Mouse (Mus musculus) brain, embryonic 18.5 days (tissue): ENCODE measurements around the gene Gm42421.

Experiments used
- DNase-seq: peaks from one replicate; pipeline ENCODE4 v3.0.0-alpha.2; 2012; ENCODE audit warnings: low read depth, low spot score

The Gm42421 gene

DNA sequence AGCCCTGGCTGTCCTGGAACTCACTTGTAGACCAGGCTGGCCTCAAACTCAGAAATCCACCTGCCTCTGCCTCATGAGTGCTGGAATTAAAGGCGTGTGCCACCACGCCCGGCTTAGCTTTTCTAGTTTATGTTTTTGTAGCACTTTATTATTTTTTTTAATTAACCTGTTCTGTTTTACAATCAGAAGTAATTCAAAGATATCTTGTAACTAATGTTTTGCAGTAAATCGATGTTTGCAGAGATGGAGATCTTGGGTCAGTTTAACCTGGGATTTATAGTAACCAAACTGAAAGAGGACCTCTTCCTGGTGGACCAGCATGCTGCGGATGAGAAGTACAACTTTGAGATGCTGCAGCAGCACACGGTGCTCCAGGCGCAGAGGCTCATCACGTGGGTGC is at the start of gene Gm42421:
Gm42421 (plus strand) TSS at position 301 of the 400 bp plus-strand sequence.
- no peak for DNase-seq

GRCm38 (mm10) chr5:143885274-143885673 is 42.7 kb upstream of the Gm42421 start:
- no peak for DNase-seq

GRCm38 (mm10) chr5:143890741-143891140 is 37.2 kb upstream of the Gm42421 start:
- no peak for DNase-seq

- no peak for DNase-seq
These were observed 35.6 kb upstream of the Gm42421 start for GRCm38 (mm10) chr5:143892255-143892886.

DNA sequence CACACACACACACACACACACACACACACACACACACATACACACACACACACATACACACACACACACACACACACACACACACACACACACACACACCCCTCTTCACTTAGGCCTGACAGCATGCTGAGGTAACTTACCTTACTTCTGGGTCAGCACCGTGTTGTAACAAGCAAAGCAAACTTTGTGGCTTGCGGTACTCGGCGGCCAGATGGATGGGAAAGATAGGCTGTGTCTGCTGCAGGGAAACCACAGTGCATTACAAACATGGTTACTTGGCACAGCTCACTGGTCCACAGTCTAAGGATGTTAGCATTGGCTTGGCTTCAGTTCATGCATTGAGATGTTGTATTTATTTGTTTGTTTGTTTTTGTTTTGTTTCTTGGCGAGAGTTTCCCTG is 34.6 kb upstream of the Gm42421 start:
- DNase-seq = no peak

GRCm38 (mm10) chr5:143897635-143898330 is 30.2 kb upstream of the Gm42421 start, which contains the start of gene Ankrd61:
Gene Ankrd61, minus strand, starts transcription at chr5:143897685.
- no peak for DNase-seq

- no peak for DNase-seq
These were observed 25.9 kb upstream of the Gm42421 start for GRCm38 (mm10) chr5:143902111-143902510.

- no peak for DNase-seq
These were observed 24.2 kb upstream of the Gm42421 start for GRCm38 (mm10) chr5:143903813-143904212.

GRCm38 (mm10) chr5:143906429-143906828 is 21.5 kb upstream of the Gm42421 start:
- no peak for DNase-seq

DNA sequence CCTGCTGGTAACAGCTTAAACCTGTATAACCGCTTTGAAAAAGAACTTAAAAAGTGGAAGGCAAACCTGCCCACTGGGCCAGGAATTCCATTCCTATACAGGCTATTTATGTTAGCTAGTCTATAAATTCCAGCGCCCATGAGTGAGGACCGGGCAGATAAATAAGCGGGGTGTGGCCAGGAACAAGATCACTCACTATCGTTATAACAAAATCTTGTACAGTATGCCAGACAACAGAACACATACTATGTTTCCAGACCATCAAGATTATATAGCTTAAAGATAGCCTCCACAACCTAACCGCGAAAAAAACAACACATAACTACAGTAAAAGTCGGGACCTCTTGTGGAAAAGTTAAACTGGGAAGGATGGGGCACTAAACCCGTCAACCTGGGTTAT is 19.0 kb upstream of the Gm42421 start:
- no peak for DNase-seq

DNA sequence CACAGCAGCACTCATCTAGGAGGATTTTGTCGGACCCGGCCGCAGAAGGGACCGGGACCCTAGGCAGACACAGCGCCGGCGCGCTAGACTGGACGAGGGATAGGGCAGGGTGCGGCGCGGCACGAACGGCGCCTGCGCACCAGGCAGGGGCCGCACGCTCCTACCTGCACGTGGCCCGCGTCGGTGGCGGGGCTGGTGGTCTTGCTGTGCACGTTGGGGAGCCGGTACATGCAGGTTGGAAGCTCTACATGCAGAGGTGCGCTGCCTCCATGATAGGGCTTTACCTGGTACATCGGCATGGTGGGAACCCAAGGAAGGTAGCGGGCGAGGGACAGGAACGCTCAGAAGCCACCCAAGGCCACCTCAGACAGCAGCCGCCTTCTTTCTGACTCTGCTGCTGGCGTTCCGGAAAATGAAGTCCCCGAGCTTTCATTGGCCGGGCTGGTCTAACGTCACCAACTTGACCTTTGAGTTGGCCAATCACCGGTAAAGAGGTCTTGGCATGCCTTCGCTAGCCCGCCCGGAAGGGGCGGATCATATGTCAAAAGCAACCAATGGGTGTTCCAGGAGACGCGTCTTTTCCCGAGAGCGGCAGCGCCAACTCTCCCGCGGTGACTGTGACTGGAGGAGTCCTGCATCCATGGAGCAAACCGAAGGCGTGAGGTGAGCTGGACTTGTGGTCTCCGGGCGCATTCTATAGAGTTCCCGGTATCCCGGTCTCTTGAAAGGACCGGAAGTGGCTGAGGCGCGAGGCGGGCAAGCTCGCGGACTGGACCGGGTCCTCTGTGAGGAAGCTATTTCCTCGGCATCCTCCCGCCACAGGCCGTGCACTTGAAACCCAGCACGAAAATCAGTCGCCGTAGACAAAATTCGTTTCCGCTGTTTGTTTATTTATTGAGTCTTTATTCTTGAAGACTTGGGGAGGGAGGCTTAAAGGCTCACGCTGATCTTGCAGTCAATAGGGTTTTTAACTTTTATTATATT is 18.3 kb upstream of the Gm42421 start, which contains the start of the genes Aimp2 and Pms2:
Aimp2 (minus strand) TSS at position 431 of the 984 bp plus-strand sequence.
Pms2 (plus strand) TSS at position 548 of the 984 bp plus-strand sequence.
- DNase-seq = peak; percentile 99

DNA sequence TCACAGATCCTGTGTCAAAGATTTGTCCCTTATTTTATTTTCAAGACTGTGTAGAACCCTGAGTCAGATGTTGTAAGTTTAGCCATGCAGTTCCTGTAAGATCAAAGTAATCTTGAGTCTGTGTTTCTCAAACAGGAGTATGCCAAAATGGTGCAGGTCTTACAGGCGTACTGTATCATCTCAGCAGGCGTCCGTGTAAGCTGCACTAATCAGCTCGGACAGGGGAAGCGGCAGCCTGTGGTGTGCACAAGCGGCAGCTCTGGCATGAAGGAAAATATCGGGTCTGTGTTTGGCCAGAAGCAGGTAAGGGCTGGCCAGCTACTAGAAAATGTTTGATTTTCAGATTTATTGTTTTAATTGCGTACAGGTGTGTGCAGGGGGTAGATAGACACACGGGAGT is 11.8 kb upstream of the Gm42421 start:
- no peak for DNase-seq

- no peak for DNase-seq
These were observed 10.6 kb upstream of the Gm42421 start for GRCm38 (mm10) chr5:143917418-143917817.

DNA sequence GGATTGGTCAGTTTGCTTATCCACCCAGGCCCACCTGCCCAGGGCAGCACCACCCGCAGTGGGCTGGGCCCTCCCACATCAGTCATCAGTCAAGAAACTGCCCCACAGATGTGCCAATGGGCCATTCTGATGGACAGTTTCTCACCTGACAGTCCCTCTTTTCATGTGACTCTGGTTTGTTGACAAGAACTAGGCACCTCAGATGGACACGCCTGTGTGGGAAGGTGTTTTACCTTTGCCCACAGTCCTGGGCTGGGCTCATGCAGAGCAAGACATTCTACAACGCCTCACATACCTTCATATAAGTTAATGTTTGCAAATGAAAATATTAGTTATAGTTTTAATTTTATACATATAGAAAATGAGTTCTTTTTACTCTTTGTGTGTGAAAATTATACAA is 9.9 kb upstream of the Gm42421 start:
- DNase-seq = no peak

GRCm38 (mm10) chr5:143924781-143925452 is 3.1 kb upstream of the Gm42421 start:
- no peak for DNase-seq

GRCm38 (mm10) chr5:143929291-143929690 is 1.3 kb downstream of the Gm42421 start:
- DNase-seq = no peak

GRCm38 (mm10) chr5:143930656-143931055 is 2.7 kb downstream of the Gm42421 start:
- DNase-seq = no peak

DNA sequence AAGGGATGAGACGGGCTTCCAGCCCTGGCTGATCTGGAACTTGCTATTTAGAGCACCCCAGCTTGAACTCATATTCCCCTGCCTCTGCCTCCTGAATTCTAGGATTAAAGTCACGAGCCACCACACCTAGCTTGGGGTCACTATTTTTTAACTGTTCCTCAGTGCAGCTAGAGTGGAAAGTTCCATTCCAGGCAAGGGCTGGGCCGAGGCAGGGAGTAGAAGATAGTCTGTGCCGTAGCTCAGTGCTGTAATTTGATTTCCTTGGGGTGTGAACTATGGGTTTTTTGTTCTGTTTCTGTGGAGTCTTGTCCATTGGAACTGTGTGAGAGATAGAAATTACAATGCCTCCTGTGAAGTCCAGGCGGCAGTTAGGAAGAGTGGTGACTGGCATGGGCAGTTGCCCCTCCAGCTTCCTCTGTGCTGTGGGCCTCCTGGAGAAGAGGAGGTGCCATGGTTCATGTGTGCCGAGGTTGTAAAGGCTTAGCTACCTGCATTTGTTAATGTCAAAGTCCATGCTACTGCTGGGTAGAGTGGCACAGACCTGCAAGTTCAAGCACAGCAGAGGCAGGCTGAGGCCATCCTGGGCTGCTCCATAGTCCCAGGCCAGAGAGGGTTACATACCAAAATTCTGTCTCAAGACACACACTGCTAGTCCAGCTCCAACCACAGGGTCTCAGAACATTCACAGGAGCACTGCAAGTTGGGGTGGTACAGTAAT is 4.0 kb downstream of the Gm42421 start:
- no peak for DNase-seq

DNA sequence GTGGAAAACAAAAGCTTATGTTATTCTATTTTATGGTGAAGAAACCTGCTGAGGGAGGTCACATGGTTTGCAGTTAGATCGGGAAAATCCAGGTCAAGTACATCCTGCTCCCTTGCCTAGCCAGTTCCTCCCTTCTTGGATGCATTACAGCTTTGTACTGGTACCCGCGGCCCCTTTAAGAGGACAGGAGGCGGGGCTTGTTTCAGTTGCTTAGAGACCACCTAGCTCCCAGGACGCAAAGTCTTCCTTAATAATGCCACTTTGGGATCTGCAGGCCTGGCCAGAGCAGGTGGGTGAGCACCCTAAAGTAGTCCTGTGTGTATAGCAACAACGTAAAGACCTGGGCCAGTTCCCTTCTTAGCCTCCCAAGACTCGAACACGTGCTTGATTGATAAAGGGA is 4.9 kb downstream of the Gm42421 start, which contains the start of gene Rsph10b:
Rsph10b (plus strand) TSS at position 205 of the 400 bp plus-strand sequence.
- no peak for DNase-seq

- no peak for DNase-seq
These were observed 5.4 kb downstream of the Gm42421 start for GRCm38 (mm10) chr5:143933414-143933813.

DNA sequence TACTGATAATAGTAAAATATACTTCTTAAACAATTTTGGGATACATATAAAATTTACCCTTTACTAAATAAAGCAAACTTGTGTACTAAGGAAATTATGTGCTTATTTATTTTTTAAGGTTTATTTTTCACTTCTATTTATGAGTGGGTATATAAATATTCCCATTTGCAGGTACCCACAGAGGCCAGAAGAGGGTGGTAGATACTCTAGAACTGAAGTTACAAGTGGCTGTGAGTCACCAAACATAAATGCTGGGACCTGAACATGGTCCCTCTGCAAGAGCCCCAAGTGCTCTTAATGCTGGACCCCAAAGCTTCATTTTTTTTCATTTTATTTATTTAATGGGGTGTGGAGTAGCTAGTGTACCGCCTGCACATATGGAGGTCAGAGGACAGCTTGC is 5.9 kb downstream of the Gm42421 start:
- no peak for DNase-seq
